Mouse (Mus musculus) natural killer cell, adult 2 months (primary cell): ENCODE measurements around the gene Acot1.
"Not testable (repeated sequence)": the region's sequence is repeated elsewhere in the genome, so short reads cannot be mapped to it uniquely, and the experiment has no call there.

Experiments used
- DNase-seq, 2 experiments: peaks; one replicate each; pipeline ENCODE4 v3.0.0; 2022; ENCODE audit warnings: low spot score in 2 of 2

The Acot1 gene

GRCm38 (mm10) chr12:84009171-84009965, at the start of gene Acot1:
Gene Acot1 (plus strand): TSS chr12:84009490.
- DNase-seq, result peak in 1 of 2 experiments; percentile 20

- DNase-seq, result no peak
Measured at GRCm38 (mm10) chr12:83965235-83965634, 44.1 kb upstream of the Acot1 start.

GRCm38 (mm10) chr12:83972117-83972516, 37.2 kb upstream of the Acot1 start:
- peak in 1 of 2 experiments; percentile 42 for DNase-seq

- no peak for DNase-seq
Measured at GRCm38 (mm10) chr12:83978862-83979261, 30.4 kb upstream of the Acot1 start.

GRCm38 (mm10) chr12:83981615-83982014, 27.7 kb upstream of the Acot1 start:
- DNase-seq, result no peak

- no peak for DNase-seq
Measured at GRCm38 (mm10) chr12:83984752-83985151, 24.5 kb upstream of the Acot1 start, which contains the start of gene Heatr4. Gene Heatr4 (minus strand): TSS chr12:83984852.

- DNase-seq, result no peak
Measured at GRCm38 (mm10) chr12:83987242-83987582, 22.1 kb upstream of the Acot1 start.

GRCm38 (mm10) chr12:83987583-83988441, 21.5 kb upstream of the Acot1 start, which contains the start of gene Acot2:
Gene Acot2 (plus strand): TSS chr12:83987861.
- DNase-seq, result peak; percentile 79 to 87

GRCm38 (mm10) chr12:83988483-83988882, 20.8 kb upstream of the Acot1 start:
- no peak for DNase-seq

GRCm38 (mm10) chr12:83989378-83989777, 19.9 kb upstream of the Acot1 start:
- DNase-seq, result no peak

- no peak for DNase-seq
Measured at GRCm38 (mm10) chr12:83997221-83997620, 12.1 kb upstream of the Acot1 start.

- no peak for DNase-seq
Measured at GRCm38 (mm10) chr12:83998341-83999107, 10.8 kb upstream of the Acot1 start.

GRCm38 (mm10) chr12:83999237-83999636, 10.1 kb upstream of the Acot1 start:
- not testable (repeated sequence) for DNase-seq

- no peak for DNase-seq
Measured at GRCm38 (mm10) chr12:84000418-84000817, 8.9 kb upstream of the Acot1 start.

- no peak for DNase-seq
Measured at GRCm38 (mm10) chr12:84003866-84004265, 5.4 kb upstream of the Acot1 start.

- no peak for DNase-seq
Measured at GRCm38 (mm10) chr12:84008251-84008650, 1.0 kb upstream of the Acot1 start.

- DNase-seq, result no peak
Measured at GRCm38 (mm10) chr12:84008729-84009128, 561 bp upstream of the Acot1 start.

- no peak for DNase-seq
Measured at GRCm38 (mm10) chr12:84010201-84010600, 911 bp downstream of the Acot1 start.

GRCm38 (mm10) chr12:84011251-84012040, 2.2 kb downstream of the Acot1 start:
- DNase-seq, result no peak

- no peak for DNase-seq
Measured at GRCm38 (mm10) chr12:84013130-84013529, 3.8 kb downstream of the Acot1 start.

GRCm38 (mm10) chr12:84013701-84014100, 4.4 kb downstream of the Acot1 start:
- DNase-seq, result no peak
